Mouse (Mus musculus): ENCODE results near the gene Fer. TPM values are rescaled to one million over a fixed set of nuclear protein-coding genes. Genes with fewer than 3 reads are reported as not detected.
A peak's percentile ranks its signal among the peaks of the same experiment; 100 is the strongest.
"Not testable (repeated sequence)": the region's sequence is repeated elsewhere in the genome, so short reads cannot be mapped to it uniquely, and the experiment has no call there.

The Fer gene
- total RNA-seq, 2 experiments from 2014 or later, result 30.0 to 30.9 TPM

DNA sequence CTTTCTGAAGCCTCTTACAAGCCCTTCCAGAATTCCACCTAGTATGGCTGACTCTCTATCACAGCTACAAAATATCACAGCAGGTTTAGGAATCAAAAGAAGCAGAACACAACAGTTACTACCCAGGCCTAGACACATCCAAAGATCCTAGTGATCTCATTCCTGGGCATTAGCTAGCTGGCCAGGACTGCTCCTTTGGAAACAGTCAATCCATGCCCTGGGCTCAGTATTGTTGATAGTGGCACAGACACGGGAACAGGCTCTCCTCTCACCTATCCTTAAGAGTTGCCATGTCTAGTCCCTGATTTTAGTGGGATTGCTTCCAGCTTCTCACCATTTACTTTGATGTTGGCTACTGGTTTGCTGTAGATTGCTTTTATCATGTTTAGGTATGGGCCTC, 20.6 kb upstream of the Fer start:
- intact Hi-C loops (cut with DNase I), result no loop called here
- no peak for DNase-seq (ENCODE audit: extremely low spot score in 1 of 2, low spot score in 2 of 2)
- Histone ChIP-seq H3K27ac (no peak overlapping the region), H3K4me3 (no peak overlapping the region)
- no peak for TF ChIP-seq CTCF (IDR thresholded peaks at IDR 0.05)

- DNase-seq (ENCODE audit: extremely low spot score in 1 of 2, low spot score in 2 of 2), result no peak
- TF ChIP-seq CTCF (IDR thresholded peaks at IDR 0.05), result no peak
- H3K27ac ChIP-seq, result no peak overlapping the region
- H3K4me3 ChIP-seq, result no peak overlapping the region
- intact Hi-C loops (cut with DNase I), result no loop called here
Measured at GRCm38 (mm10) chr17:63844936-63845335, 17.9 kb upstream of the Fer start.

- H3K4me3 ChIP-seq; intact Hi-C loops (cut with DNase I); DNase-seq (ENCODE audit: extremely low spot score in 1 of 2, low spot score in 2 of 2); H3K27ac ChIP-seq: not testable (repeated sequence)
Measured at GRCm38 (mm10) chr17:63845766-63846165, 17.1 kb upstream of the Fer start.

- Histone ChIP-seq H3K4me3 (peak overlapping the region; percentile 74), H3K27ac (peak overlapping the region; percentile 86)
- intact Hi-C loops (cut with DNase I), result no loop called here
- DNase-seq (ENCODE audit: extremely low spot score in 1 of 2, low spot score in 2 of 2), result no peak
- no peak for TF ChIP-seq CTCF (IDR thresholded peaks at IDR 0.05)
Measured at GRCm38 (mm10) chr17:63849151-63849550, 13.7 kb upstream of the Fer start.

DNA sequence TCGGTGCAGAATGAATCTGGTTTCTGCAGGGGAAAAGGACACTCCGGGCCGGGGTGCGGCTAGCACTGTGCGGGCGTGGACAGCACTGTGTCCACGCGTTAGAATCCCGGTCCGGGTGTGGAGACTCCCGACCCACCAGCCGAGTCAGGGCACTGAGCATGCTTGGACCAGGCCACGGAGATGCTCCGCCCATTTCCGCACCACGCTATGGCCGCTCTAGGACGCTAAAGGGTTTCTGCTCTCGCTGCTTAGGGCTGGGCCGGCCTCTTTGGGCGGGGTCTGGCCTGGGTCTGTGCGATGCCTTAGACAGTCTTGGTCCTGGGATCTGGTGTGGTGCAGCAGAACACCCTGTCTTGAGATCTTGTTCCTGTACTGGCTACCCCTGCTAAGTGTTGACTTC, 13.3 kb upstream of the Fer start:
- Histone ChIP-seq H3K4me3 (peak overlapping the region; percentile 74), H3K27ac (peak overlapping the region; percentile 86)
- peak; percentile 80 to 81 for DNase-seq (ENCODE audit: extremely low spot score in 1 of 2, low spot score in 2 of 2)
- intact Hi-C loops (cut with DNase I), result no loop called here
- TF ChIP-seq CTCF (IDR thresholded peaks at IDR 0.05), result no peak

DNA sequence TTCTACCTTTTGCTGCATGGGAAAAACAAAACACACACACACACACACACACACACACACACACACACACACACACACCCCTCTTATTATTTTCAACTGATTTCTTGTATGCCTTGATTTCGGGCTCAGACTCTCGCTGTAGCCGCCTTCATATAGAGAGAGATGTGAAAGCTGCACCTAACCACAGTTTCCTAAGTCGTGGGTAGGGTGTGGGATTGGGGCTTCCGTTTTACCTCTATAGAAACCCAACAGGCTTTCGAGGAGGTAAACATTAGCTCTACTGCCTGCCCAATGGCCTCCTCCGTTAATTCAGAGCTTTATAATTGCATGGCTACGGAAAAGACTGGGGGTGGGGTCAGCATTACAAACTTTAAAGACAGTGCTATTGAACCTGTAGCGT, 12.8 kb upstream of the Fer start:
- H3K4me3 ChIP-seq, result no peak overlapping the region; the same call in 1 of the 2 replicates
- no peak for DNase-seq (ENCODE audit: extremely low spot score in 1 of 2, low spot score in 2 of 2)
- intact Hi-C loops (cut with DNase I), result no loop called here
- H3K27ac ChIP-seq, result no peak overlapping the region
- no peak for TF ChIP-seq CTCF (IDR thresholded peaks at IDR 0.05)

DNA sequence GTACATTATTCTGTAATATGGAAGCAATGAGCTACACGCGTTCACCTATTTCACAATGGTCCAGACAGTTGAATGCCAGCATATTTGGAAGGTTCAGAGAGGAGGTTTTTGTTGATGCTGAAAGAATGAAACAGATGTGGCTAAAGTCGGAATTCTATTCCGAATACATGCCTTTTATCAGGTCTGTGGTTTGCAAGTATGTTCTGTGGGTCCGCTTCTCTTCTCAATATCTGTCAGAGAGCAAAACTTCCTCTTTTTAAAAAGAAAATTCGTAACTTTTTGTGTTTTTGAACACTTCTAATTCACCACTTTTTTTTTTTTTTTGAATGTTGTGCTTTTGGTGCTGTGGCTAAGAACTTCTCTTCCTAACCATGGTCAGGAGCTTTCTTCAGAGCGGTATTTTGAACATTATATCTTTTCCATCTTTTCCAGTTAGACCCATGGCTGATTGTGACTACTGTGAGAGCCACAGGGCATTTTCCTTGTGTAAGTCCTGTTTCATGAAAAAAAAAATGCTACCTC, 5.8 kb upstream of the Fer start:
- H3K27ac ChIP-seq, result no peak overlapping the region
- intact Hi-C loops (cut with DNase I), result no loop called here
- no peak overlapping the region for H3K4me3 ChIP-seq
- TF ChIP-seq CTCF (IDR thresholded peaks at IDR 0.05), result no peak
- DNase-seq (ENCODE audit: extremely low spot score in 1 of 2, low spot score in 2 of 2), result no peak

- intact Hi-C loops (cut with DNase I), result loop anchor here (5.0 kb wide), 3 partner anchors 54 to 741 kb away; partner anchors contain the start of genes Man2a1 and Pja2
- no peak overlapping the region for H3K27ac ChIP-seq
- no peak for DNase-seq (ENCODE audit: extremely low spot score in 1 of 2, low spot score in 2 of 2)
- no peak for TF ChIP-seq CTCF (IDR thresholded peaks at IDR 0.05)
- no peak overlapping the region for H3K4me3 ChIP-seq
Measured at GRCm38 (mm10) chr17:63860988-63861387, 1.9 kb upstream of the Fer start.

DNA sequence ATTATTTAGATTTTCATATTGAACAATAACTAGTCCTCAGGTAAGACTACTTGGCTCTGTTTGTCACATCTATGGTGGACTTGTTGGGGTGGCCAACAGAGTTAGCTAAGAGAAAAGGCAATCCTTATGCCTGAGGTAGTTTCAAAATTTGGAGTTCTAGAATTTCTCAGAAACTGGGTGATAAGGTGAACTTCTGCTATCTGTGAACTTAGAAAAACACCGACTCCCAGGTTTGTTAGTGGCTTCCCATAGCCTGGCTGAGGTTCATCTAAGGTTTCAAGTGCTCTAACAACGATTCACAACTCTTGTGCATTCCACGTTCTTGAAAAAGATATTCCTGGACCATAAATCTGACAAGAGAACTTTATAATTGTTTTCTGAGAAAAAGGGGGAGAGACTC, 463 bp upstream of the Fer start:
- Histone ChIP-seq H3K27ac (no peak overlapping the region), H3K4me3 (no peak overlapping the region)
- intact Hi-C loops (cut with DNase I), result loop anchor here (5.0 kb wide), 3 partner anchors 55 to 740 kb away; partner anchors contain the start of genes Man2a1 and Pja2
- no peak for TF ChIP-seq CTCF (IDR thresholded peaks at IDR 0.05)
- DNase-seq (ENCODE audit: extremely low spot score in 1 of 2, low spot score in 2 of 2), result no peak

DNA sequence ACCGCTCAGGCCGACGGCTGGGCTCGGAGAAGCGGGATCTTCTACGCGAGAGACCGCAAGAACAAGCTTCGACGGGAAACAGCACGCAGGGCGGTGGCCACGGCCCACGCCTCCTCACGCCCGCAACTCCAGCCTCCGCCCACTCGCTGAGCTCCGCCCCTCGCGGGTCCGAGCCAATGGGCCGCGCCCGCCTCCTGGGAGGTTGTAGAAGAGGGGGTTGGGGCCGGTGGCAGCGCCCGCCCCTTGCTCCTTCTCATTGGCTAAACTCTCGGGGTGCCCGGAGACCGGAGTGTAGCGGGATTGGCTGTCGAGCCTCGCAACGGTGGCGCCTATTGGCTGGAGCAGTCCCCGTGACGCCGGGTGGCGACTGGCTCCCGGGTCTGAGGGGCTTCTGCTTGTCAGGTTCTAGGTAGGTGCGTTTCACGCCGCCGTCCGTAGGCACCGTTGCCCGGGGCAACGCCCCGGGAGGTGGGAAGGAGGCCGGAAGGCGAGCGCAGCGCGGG, 836 bp downstream of the Fer start, which contains the start of gene A930002H24Rik:
Gene A930002H24Rik (minus strand): TSS at position 145 of the 503 bp plus-strand sequence.
- Histone ChIP-seq H3K27ac (peak within 1 kb of the TSS; percentile 91), H3K4me3 (peak within 1 kb of the TSS; percentile 98)
- intact Hi-C loops (cut with DNase I), result loop anchor here (5.0 kb wide), 3 partner anchors 56 to 739 kb away; partner anchors contain the start of genes Man2a1 and Pja2
- DNase-seq (ENCODE audit: extremely low spot score in 1 of 2, low spot score in 2 of 2), result peak; percentile 99
- no peak for TF ChIP-seq CTCF (IDR thresholded peaks at IDR 0.05)

DNA sequence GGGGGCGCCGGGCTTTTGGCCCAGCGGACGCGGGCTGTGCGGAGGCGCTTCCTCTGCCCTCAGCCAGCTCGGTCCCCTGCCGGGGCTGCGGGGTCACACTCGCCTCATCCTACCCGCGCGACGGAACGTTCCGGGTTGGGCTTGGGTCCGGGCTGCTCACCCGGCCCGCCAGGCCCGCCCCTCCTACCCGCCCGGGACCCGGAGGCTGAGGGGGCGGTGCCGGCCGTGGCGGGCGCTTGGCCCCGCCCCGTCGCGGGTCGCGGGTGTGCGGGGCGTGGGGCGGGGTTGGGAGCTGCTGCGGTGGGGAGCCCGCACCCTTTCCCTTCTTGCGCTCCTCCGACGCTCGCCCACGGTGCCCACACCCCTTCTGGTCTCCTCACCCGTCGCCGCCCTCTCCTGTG, 1.3 kb downstream of the Fer start:
- no peak for DNase-seq (ENCODE audit: extremely low spot score in 1 of 2, low spot score in 2 of 2)
- no peak; the same call in 1 of the 2 replicates for TF ChIP-seq CTCF (IDR thresholded peaks at IDR 0.05)
- H3K27ac ChIP-seq, result peak overlapping the region; percentile 91
- H3K4me3 ChIP-seq, result peak overlapping the region; percentile 98
- intact Hi-C loops (cut with DNase I), result loop anchor here (5.0 kb wide), 3 partner anchors 57 to 738 kb away; partner anchors contain the start of genes Man2a1 and Pja2

- TF ChIP-seq CTCF (IDR thresholded peaks at IDR 0.05), result no peak
- H3K4me3 ChIP-seq, result no peak overlapping the region
- intact Hi-C loops (cut with DNase I), result no loop called here
- no peak overlapping the region for H3K27ac ChIP-seq
- DNase-seq (ENCODE audit: extremely low spot score in 1 of 2, low spot score in 2 of 2), result no peak
Measured at GRCm38 (mm10) chr17:63871773-63872172, 8.9 kb downstream of the Fer start.

GRCm38 (mm10) chr17:63878889-63879288, 16.0 kb downstream of the Fer start:
- Histone ChIP-seq H3K4me3 (no peak overlapping the region), H3K27ac (no peak overlapping the region)
- no peak for TF ChIP-seq CTCF (IDR thresholded peaks at IDR 0.05)
- DNase-seq (ENCODE audit: extremely low spot score in 1 of 2, low spot score in 2 of 2), result peak in 1 of 2 experiments; percentile 17
- intact Hi-C loops (cut with DNase I), result no loop called here

Measured in left cerebral cortex, adult 2 months (tissue).